Mouse (Mus musculus) E14TG2a.4 (cell line): ENCODE measurements around the gene Tmem165.

Source experiments
- CTCF ChIP-seq: conservative IDR thresholded peaks from 2 replicates; pipeline ENCODE4 v1.5.1; 2014; ENCODE audit warnings: low read length
- NANOG ChIP-seq: IDR thresholded peaks from 2 replicates; pipeline ENCODE4 v1.6.1; 2014; ENCODE audit warnings: borderline replicate concordance, low read length, mixed read lengths
- POU5F1 ChIP-seq: IDR thresholded peaks from 2 replicates; pipeline ENCODE4 v1.6.1; 2014; ENCODE audit warnings: low read length, borderline replicate concordance

GRCm38 (mm10) chr5:76170522-76170921 lies 13.2 kb upstream of the Tmem165 start:
- peak; percentile 63 for TF ChIP-seq CTCF
- TF ChIP-seq NANOG, result no peak
- no peak for TF ChIP-seq POU5F1
